Mouse (Mus musculus): ENCODE results near the gene Btnl4. TPM values are rescaled to one million over a fixed set of nuclear protein-coding genes. Genes with fewer than 3 reads are reported as not detected.
"Not testable (repeated sequence)": the region's sequence is repeated elsewhere in the genome, so short reads cannot be mapped to it uniquely, and the experiment has no call there.

The Btnl4 gene
- polyA plus RNA-seq, 1 experiment from 2014 or later, result not detected

GRCm38 (mm10) chr17:34497726-34498125 lies 20.6 kb upstream of the Btnl4 start:
- 76% methylated on average over 2 of the region's 4 CpGs for WGBS
- not testable (repeated sequence) for H3K27me3 ChIP-seq (ENCODE audit: control insufficient read depth, insufficient read depth, low read length); ATAC-seq (ENCODE audit: insufficient number of reproducible peaks, insufficient read depth, low FRiP score, low read depth); H3K9ac ChIP-seq (ENCODE audit: low read length); H3K9me3 ChIP-seq (ENCODE audit: control insufficient read depth, low read length); H3K4me1 ChIP-seq (ENCODE audit: control insufficient read depth in 2 of 2, insufficient read depth in 2 of 2, low read length in 2 of 2); H3K4me2 ChIP-seq (ENCODE audit: low read length); H3K27ac ChIP-seq (replicated peaks in 1 of 2; ENCODE audit: control insufficient read depth in 1 of 2, insufficient read depth in 1 of 2, low read depth in 2 of 2, low read length in 2 of 2); H3K36me3 ChIP-seq (ENCODE audit: control insufficient read depth, insufficient read depth, low read length); H3K4me3 ChIP-seq (ENCODE audit: control insufficient read depth in 1 of 2, insufficient read depth in 1 of 2, low read depth in 1 of 2, low read length in 2 of 2)

GRCm38 (mm10) chr17:34497319-34497718 lies 20.2 kb upstream of the Btnl4 start:
- not testable (repeated sequence) for ATAC-seq (ENCODE audit: insufficient number of reproducible peaks, insufficient read depth, low FRiP score, low read depth); H3K36me3 ChIP-seq (ENCODE audit: control insufficient read depth, insufficient read depth, low read length); H3K4me3 ChIP-seq (ENCODE audit: control insufficient read depth in 1 of 2, insufficient read depth in 1 of 2, low read depth in 1 of 2, low read length in 2 of 2); H3K4me1 ChIP-seq (ENCODE audit: control insufficient read depth in 2 of 2, insufficient read depth in 2 of 2, low read length in 2 of 2); H3K27ac ChIP-seq (replicated peaks in 1 of 2; ENCODE audit: control insufficient read depth in 1 of 2, insufficient read depth in 1 of 2, low read depth in 2 of 2, low read length in 2 of 2); H3K4me2 ChIP-seq (ENCODE audit: low read length); H3K27me3 ChIP-seq (ENCODE audit: control insufficient read depth, insufficient read depth, low read length); H3K9me3 ChIP-seq (ENCODE audit: control insufficient read depth, low read length); H3K9ac ChIP-seq (ENCODE audit: low read length)
- WGBS, result 83% methylated on average over 3 of the region's 3 CpGs

GRCm38 (mm10) chr17:34496539-34496938 lies 19.4 kb upstream of the Btnl4 start:
- H3K9me3 ChIP-seq (ENCODE audit: control insufficient read depth, low read length), result no peaks in the 10 kb centered on the region
- no peak for ATAC-seq (ENCODE audit: insufficient number of reproducible peaks, insufficient read depth, low FRiP score, low read depth)
- WGBS, result 79% methylated on average over 1 of the region's 2 CpGs

GRCm38 (mm10) chr17:34495156-34495555 lies 18.0 kb upstream of the Btnl4 start:
- not testable (repeated sequence) for H3K9me3 ChIP-seq (ENCODE audit: control insufficient read depth, low read length); H3K4me2 ChIP-seq (ENCODE audit: low read length); H3K27ac ChIP-seq (replicated peaks in 1 of 2; ENCODE audit: control insufficient read depth in 1 of 2, insufficient read depth in 1 of 2, low read depth in 2 of 2, low read length in 2 of 2); ATAC-seq (ENCODE audit: insufficient number of reproducible peaks, insufficient read depth, low FRiP score, low read depth); H3K4me3 ChIP-seq (ENCODE audit: control insufficient read depth in 1 of 2, insufficient read depth in 1 of 2, low read depth in 1 of 2, low read length in 2 of 2); H3K27me3 ChIP-seq (ENCODE audit: control insufficient read depth, insufficient read depth, low read length); H3K9ac ChIP-seq (ENCODE audit: low read length); H3K36me3 ChIP-seq (ENCODE audit: control insufficient read depth, insufficient read depth, low read length); H3K4me1 ChIP-seq (ENCODE audit: control insufficient read depth in 2 of 2, insufficient read depth in 2 of 2, low read length in 2 of 2)
- 60% methylated on average over 2 of the region's 2 CpGs for WGBS

More at GRCm38 (mm10) chr17:34496539-34496938, 19.4 kb upstream of the Btnl4 start:
- Histone ChIP-seq H3K27me3 (ENCODE audit: control insufficient read depth, insufficient read depth, low read length) (no peaks in the 10 kb centered on the region), H3K4me2 (ENCODE audit: low read length) (no peak overlapping the region), H3K9ac (ENCODE audit: low read length) (no peak overlapping the region), H3K36me3 (ENCODE audit: control insufficient read depth, insufficient read depth, low read length) (no peaks in the 10 kb centered on the region), H3K27ac (replicated peaks in 1 of 2; ENCODE audit: control insufficient read depth in 1 of 2, insufficient read depth in 1 of 2, low read depth in 2 of 2, low read length in 2 of 2) (no peak overlapping the region), H3K4me1 (ENCODE audit: control insufficient read depth in 2 of 2, insufficient read depth in 2 of 2, low read length in 2 of 2) (no peaks in the 10 kb centered on the region), H3K4me3 (ENCODE audit: control insufficient read depth in 1 of 2, insufficient read depth in 1 of 2, low read depth in 1 of 2, low read length in 2 of 2) (no peak overlapping the region)

GRCm38 (mm10) chr17:34492796-34493195 lies 15.7 kb upstream of the Btnl4 start:
- H3K36me3 ChIP-seq (ENCODE audit: control insufficient read depth, insufficient read depth, low read length), result no peaks in the 10 kb centered on the region
- H3K27me3 ChIP-seq (ENCODE audit: control insufficient read depth, insufficient read depth, low read length), result no peaks in the 10 kb centered on the region
- no peak for ATAC-seq (ENCODE audit: insufficient number of reproducible peaks, insufficient read depth, low FRiP score, low read depth)
- no peaks in the 10 kb centered on the region for H3K4me1 ChIP-seq (ENCODE audit: control insufficient read depth in 2 of 2, insufficient read depth in 2 of 2, low read length in 2 of 2)
- no peak overlapping the region for H3K27ac ChIP-seq (replicated peaks in 1 of 2; ENCODE audit: control insufficient read depth in 1 of 2, insufficient read depth in 1 of 2, low read depth in 2 of 2, low read length in 2 of 2)
- H3K9ac ChIP-seq (ENCODE audit: low read length), result no peak overlapping the region
- no peaks in the 10 kb centered on the region for H3K9me3 ChIP-seq (ENCODE audit: control insufficient read depth, low read length)
- no peak overlapping the region for H3K4me3 ChIP-seq (ENCODE audit: control insufficient read depth in 1 of 2, insufficient read depth in 1 of 2, low read depth in 1 of 2, low read length in 2 of 2)
- no peak overlapping the region for H3K4me2 ChIP-seq (ENCODE audit: low read length)

- no peak; the same call in 1 of the 2 replicates for ATAC-seq (ENCODE audit: insufficient number of reproducible peaks, insufficient read depth, low FRiP score, low read depth)
- Histone ChIP-seq H3K4me3 (ENCODE audit: control insufficient read depth in 1 of 2, insufficient read depth in 1 of 2, low read depth in 1 of 2, low read length in 2 of 2) (no peak overlapping the region), H3K9me3 (ENCODE audit: control insufficient read depth, low read length) (no peaks in the 10 kb centered on the region), H3K27ac (replicated peaks in 1 of 2; ENCODE audit: control insufficient read depth in 1 of 2, insufficient read depth in 1 of 2, low read depth in 2 of 2, low read length in 2 of 2) (no peak overlapping the region), H3K4me1 (ENCODE audit: control insufficient read depth in 2 of 2, insufficient read depth in 2 of 2, low read length in 2 of 2) (no peaks in the 10 kb centered on the region), H3K36me3 (ENCODE audit: control insufficient read depth, insufficient read depth, low read length) (no peaks in the 10 kb centered on the region), H3K27me3 (ENCODE audit: control insufficient read depth, insufficient read depth, low read length) (no peaks in the 10 kb centered on the region), H3K4me2 (ENCODE audit: low read length) (no peak overlapping the region), H3K9ac (ENCODE audit: low read length) (no peak overlapping the region)
- WGBS, result 76% methylated on average over 1 of the region's 2 CpGs
These were observed 691 bp downstream of the Btnl4 start for GRCm38 (mm10) chr17:34476427-34476826.

- Histone ChIP-seq H3K9me3 (ENCODE audit: control insufficient read depth, low read length) (no peaks in the 10 kb centered on the region), H3K4me2 (ENCODE audit: low read length) (no peak overlapping the region), H3K4me3 (ENCODE audit: control insufficient read depth in 1 of 2, insufficient read depth in 1 of 2, low read depth in 1 of 2, low read length in 2 of 2) (no peak overlapping the region), H3K4me1 (ENCODE audit: control insufficient read depth in 2 of 2, insufficient read depth in 2 of 2, low read length in 2 of 2) (no peaks in the 10 kb centered on the region), H3K27ac (replicated peaks in 1 of 2; ENCODE audit: control insufficient read depth in 1 of 2, insufficient read depth in 1 of 2, low read depth in 2 of 2, low read length in 2 of 2) (no peak overlapping the region), H3K9ac (ENCODE audit: low read length) (no peak overlapping the region), H3K27me3 (ENCODE audit: control insufficient read depth, insufficient read depth, low read length) (no peaks in the 10 kb centered on the region), H3K36me3 (ENCODE audit: control insufficient read depth, insufficient read depth, low read length) (no peaks in the 10 kb centered on the region)
- WGBS, result 65% methylated on average over 3 of the region's 3 CpGs
- ATAC-seq (ENCODE audit: insufficient number of reproducible peaks, insufficient read depth, low FRiP score, low read depth), result no peak
These were observed 2.1 kb downstream of the Btnl4 start for GRCm38 (mm10) chr17:34475060-34475459.

- H3K36me3 ChIP-seq (ENCODE audit: control insufficient read depth, insufficient read depth, low read length), result no peaks in the 10 kb centered on the region
- 63% methylated on average over 2 of the region's 2 CpGs for whole genome bisulfite sequencing
- ATAC-seq (ENCODE audit: insufficient number of reproducible peaks, insufficient read depth, low FRiP score, low read depth), result no peak
- no peaks in the 10 kb centered on the region for H3K27me3 ChIP-seq (ENCODE audit: control insufficient read depth, insufficient read depth, low read length)
- H3K27ac ChIP-seq (replicated peaks in 1 of 2; ENCODE audit: control insufficient read depth in 1 of 2, insufficient read depth in 1 of 2, low read depth in 2 of 2, low read length in 2 of 2), result no peak overlapping the region
- no peaks in the 10 kb centered on the region for H3K9me3 ChIP-seq (ENCODE audit: control insufficient read depth, low read length)
- no peak overlapping the region for H3K4me3 ChIP-seq (ENCODE audit: control insufficient read depth in 1 of 2, insufficient read depth in 1 of 2, low read depth in 1 of 2, low read length in 2 of 2)
- H3K4me1 ChIP-seq (ENCODE audit: control insufficient read depth in 2 of 2, insufficient read depth in 2 of 2, low read length in 2 of 2), result no peaks in the 10 kb centered on the region
- H3K9ac ChIP-seq (ENCODE audit: low read length), result no peak overlapping the region
- no peak overlapping the region for H3K4me2 ChIP-seq (ENCODE audit: low read length)
These were observed 6.6 kb downstream of the Btnl4 start for GRCm38 (mm10) chr17:34470491-34470890.
